Mouse (Mus musculus) colon, adult 2 months (tissue): ENCODE results near the gene Glg1. TPM values are rescaled to one million over a fixed set of nuclear protein-coding genes. Genes with fewer than 3 reads are reported as not detected.

ENCODE experiments used
- polyA plus RNA-seq: library from polyadenylated mRNA; depleted of rRNA; stranded (reverse); fragments of >200 nt; gene quantifications from 2 replicates; pipeline ENCODE4 v1.2.3, GENCODE M21; 2012; rRNA removed

The Glg1 gene
- polyA plus RNA-seq, result 37.8 and 39.2 TPM in 2 replicates

DNA sequence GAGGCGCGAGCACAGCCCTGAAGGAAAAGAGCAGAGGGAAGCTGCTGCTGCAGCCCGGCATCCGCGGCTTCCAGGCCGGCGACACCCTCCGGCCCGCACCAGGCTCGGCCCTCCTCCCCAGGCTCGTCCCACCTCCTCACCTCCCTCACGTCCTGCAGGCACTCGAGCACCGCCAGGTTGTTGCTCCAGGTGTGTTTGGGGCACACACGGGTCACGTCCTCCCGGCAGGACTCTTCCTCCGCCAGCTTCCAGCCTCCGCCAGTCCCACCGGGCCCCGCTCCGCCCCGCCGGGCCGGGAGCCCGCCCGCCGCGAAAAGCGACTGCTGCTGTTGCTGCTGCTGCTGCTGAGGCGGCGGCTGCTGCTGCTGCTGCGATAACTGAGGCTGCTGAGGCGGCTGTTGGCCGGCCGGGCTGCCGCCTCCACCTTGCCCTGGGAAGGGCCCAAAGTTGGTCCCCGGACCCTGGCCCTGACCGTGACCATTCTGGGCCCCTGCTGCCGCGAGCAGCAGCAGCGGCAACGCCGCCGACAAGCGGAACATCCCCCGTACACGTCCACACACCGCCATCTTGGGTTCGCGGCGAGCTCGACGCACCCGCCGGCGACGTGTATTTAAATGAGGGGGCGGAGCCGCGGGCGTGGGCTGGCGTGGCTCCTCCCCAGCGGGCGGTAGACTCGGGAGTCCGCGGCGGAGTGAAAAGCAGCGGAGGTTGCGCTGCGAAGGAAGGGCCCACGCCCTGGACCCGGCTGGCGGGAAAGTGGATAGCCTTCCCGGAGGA, at the start of gene Glg1:
Gene Glg1 (minus strand): TSS at position 586 of the 777 bp plus-strand sequence.

DNA sequence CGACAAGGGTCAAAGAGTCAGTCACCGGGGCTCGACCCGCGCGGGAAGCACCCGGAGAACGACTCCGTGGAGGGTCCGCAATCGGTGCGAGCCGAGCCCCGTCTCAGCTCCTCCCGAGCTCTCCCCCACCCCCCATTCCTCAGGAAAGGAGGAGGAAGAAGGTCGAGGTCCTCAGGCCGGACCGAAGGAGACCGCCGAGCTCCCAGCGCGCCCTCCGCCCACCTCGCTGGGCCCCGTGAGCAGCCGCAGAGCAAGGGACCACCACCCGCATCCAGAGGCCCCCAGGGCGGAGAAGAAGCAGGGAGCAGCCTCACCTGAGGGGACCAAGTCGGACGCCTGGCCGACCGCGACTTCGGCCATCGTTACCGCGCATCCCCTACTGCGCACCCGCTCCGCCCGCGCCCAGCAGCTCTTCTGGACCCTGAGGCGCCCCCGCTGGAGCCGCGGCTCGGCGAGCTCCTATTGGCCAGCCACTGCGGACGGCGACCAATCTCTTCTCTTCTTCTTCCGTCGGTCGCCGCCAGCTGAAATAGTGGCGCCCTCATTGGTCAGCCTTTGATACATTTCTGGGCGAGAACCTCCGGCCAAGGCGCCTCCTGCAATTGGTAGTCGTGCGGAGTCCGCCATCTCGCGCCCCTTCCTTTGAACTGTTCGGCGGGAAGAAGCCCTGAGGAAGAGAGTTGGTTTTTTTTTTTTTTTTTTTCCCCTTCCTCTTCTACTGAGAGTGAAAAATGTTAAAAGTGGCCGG, 41.0 kb upstream of the Glg1 start, which contains the start of gene Rfwd3:
Gene Rfwd3 (minus strand): TSS at position 402 of the 748 bp plus-strand sequence.

Other genes starting within 250 kb of the Glg1 start
- gene Ddx19b, start 227.5 kb downstream of the Glg1 start, polyA plus RNA-seq, result 2.3 and 2.8 TPM in 2 replicates
- gene Aars, start 226.1 kb downstream of the Glg1 start, polyA plus RNA-seq, result 21.5 and 24.6 TPM in 2 replicates
- 83.8 and 109 TPM in 2 replicates for gene Exosc6, start 202.9 kb downstream of the Glg1 start, polyA plus RNA-seq
- not detected in 2 replicates for gene Clec18a, start 166.8 kb downstream of the Glg1 start, polyA plus RNA-seq
- 12.6 and 15.7 TPM in 2 replicates for gene Pdpr, start 164.6 kb downstream of the Glg1 start, polyA plus RNA-seq
- gene Rfwd3, start 41.0 kb upstream of the Glg1 start, polyA plus RNA-seq, result 9.1 and 9.5 TPM in 2 replicates
- 2.6 TPM in 2 replicates for gene Mlkl, start 79.0 kb upstream of the Glg1 start, polyA plus RNA-seq
- 138 and 159 TPM in 2 replicates for gene Fa2h, start 134.6 kb upstream of the Glg1 start, polyA plus RNA-seq